Mouse (Mus musculus): ENCODE data around the gene Apba1. TPM values are rescaled to one million over a fixed set of nuclear protein-coding genes. Genes with fewer than 3 reads are reported as not detected.

Gene Apba1
- polyA plus RNA-seq, 1 experiment from 2014 or later, result 0.51 TPM

- no peak overlapping the region for H3K27ac ChIP-seq (ENCODE audit: poor library complexity, severe bottlenecking)
- H3K27me3 ChIP-seq (replicated peaks), result no peaks in the 10 kb centered on the region
- no peak overlapping the region for H3K4me3 ChIP-seq
- WGBS, result 57% methylated on average over 7 of the region's 7 CpGs
- no peaks in the 10 kb centered on the region for H3K36me3 ChIP-seq
- H3K9ac ChIP-seq, result peak overlapping the region; percentile 32; the same call in 1 of the 2 replicates
- no peak overlapping the region for H3K4me2 ChIP-seq
- ATAC-seq (ENCODE audit: insufficient number of reproducible peaks, low FRiP score), result no peak
- peaks cover 58% of the 10 kb centered on the region for H3K4me1 ChIP-seq (replicated peaks)
- H3K9me3 ChIP-seq (replicated peaks), result peaks cover 7% of the 10 kb centered on the region
Observed at GRCm38 (mm10) chr19:23959870-23960269, 201.2 kb downstream of the Apba1 start.

GRCm38 (mm10) chr19:23960275-23960674, 201.6 kb downstream of the Apba1 start:
- Histone ChIP-seq H3K4me1 (replicated peaks) (peaks cover 58% of the 10 kb centered on the region), H3K27ac (ENCODE audit: poor library complexity, severe bottlenecking) (no peak overlapping the region), H3K9me3 (replicated peaks) (peaks cover 7% of the 10 kb centered on the region), H3K4me3 (no peak overlapping the region), H3K36me3 (no peaks in the 10 kb centered on the region), H3K9ac (no peak overlapping the region), H3K4me2 (no peak overlapping the region), H3K27me3 (replicated peaks) (no peaks in the 10 kb centered on the region)
- no peak for ATAC-seq (ENCODE audit: insufficient number of reproducible peaks, low FRiP score)
- 46% methylated on average over 3 of the region's 3 CpGs for WGBS

GRCm38 (mm10) chr19:23960831-23961447, 202.3 kb downstream of the Apba1 start:
- H3K4me2 ChIP-seq, result no peak overlapping the region
- H3K27me3 ChIP-seq (replicated peaks), result no peaks in the 10 kb centered on the region
- H3K4me3 ChIP-seq, result no peak overlapping the region
- peaks cover 7% of the 10 kb centered on the region for H3K9me3 ChIP-seq (replicated peaks)
- no peaks in the 10 kb centered on the region for H3K36me3 ChIP-seq
- WGBS, result 87% methylated on average over 6 of the region's 6 CpGs
- peaks cover 58% of the 10 kb centered on the region for H3K4me1 ChIP-seq (replicated peaks)
- H3K9ac ChIP-seq, result no peak overlapping the region
- no peak overlapping the region for H3K27ac ChIP-seq (ENCODE audit: poor library complexity, severe bottlenecking)
- no peak for ATAC-seq (ENCODE audit: insufficient number of reproducible peaks, low FRiP score)

- H3K4me3 ChIP-seq, result no peak overlapping the region
- H3K9ac ChIP-seq, result no peak overlapping the region
- ATAC-seq (ENCODE audit: insufficient number of reproducible peaks, low FRiP score), result no peak
- H3K4me1 ChIP-seq (replicated peaks), result peaks cover 53% of the 10 kb centered on the region
- H3K36me3 ChIP-seq, result no peaks in the 10 kb centered on the region
- WGBS, result under 1% methylated on average over 8 of the region's 8 CpGs
- H3K27ac ChIP-seq (ENCODE audit: poor library complexity, severe bottlenecking), result no peak overlapping the region
- H3K4me2 ChIP-seq, result no peak overlapping the region
- H3K27me3 ChIP-seq (replicated peaks), result no peaks in the 10 kb centered on the region
- peaks cover 7% of the 10 kb centered on the region for H3K9me3 ChIP-seq (replicated peaks)
Observed at GRCm38 (mm10) chr19:23961516-23961915, 202.8 kb downstream of the Apba1 start.

- no peaks in the 10 kb centered on the region for H3K27me3 ChIP-seq (replicated peaks)
- H3K36me3 ChIP-seq, result peaks cover 4% of the 10 kb centered on the region; the same call in 1 of the 2 replicates
- H3K9ac ChIP-seq, result 0 out of 2 replicates have a peak overlapping the region, but pooled peaks have one; percentile 11
- peaks cover 7% of the 10 kb centered on the region for H3K9me3 ChIP-seq (replicated peaks)
- ATAC-seq (ENCODE audit: insufficient number of reproducible peaks, low FRiP score), result no peak
- H3K4me1 ChIP-seq (replicated peaks), result peaks cover 55% of the 10 kb centered on the region
- WGBS, result 49% methylated on average over 10 of the region's 10 CpGs
- H3K4me3 ChIP-seq, result no peak overlapping the region
- 0 out of 2 replicates have a peak overlapping the region, but pooled peaks have one; percentile 9 for H3K27ac ChIP-seq (ENCODE audit: poor library complexity, severe bottlenecking)
- H3K4me2 ChIP-seq, result no peak overlapping the region
Observed at GRCm38 (mm10) chr19:23964401-23964910, 205.8 kb downstream of the Apba1 start.

- Histone ChIP-seq H3K36me3 (peaks cover 4% of the 10 kb centered on the region; the same call in 1 of the 2 replicates), H3K9me3 (replicated peaks) (peaks cover 7% of the 10 kb centered on the region), H3K27me3 (replicated peaks) (no peaks in the 10 kb centered on the region), H3K4me1 (replicated peaks) (peaks cover 47% of the 10 kb centered on the region), H3K27ac (ENCODE audit: poor library complexity, severe bottlenecking) (no peak overlapping the region), H3K9ac (no peak overlapping the region), H3K4me2 (no peak overlapping the region), H3K4me3 (no peak overlapping the region)
- ATAC-seq (ENCODE audit: insufficient number of reproducible peaks, low FRiP score), result no peak
- WGBS, result 88% methylated on average over 9 of the region's 9 CpGs
Observed at GRCm38 (mm10) chr19:23966376-23966775, 207.7 kb downstream of the Apba1 start.

GRCm38 (mm10) chr19:23967156-23967555, 208.5 kb downstream of the Apba1 start:
- Histone ChIP-seq H3K27ac (ENCODE audit: poor library complexity, severe bottlenecking) (peak overlapping the region; percentile 64), H3K4me3 (no peak overlapping the region), H3K27me3 (replicated peaks) (no peaks in the 10 kb centered on the region), H3K4me2 (no peak overlapping the region), H3K9me3 (replicated peaks) (peaks cover 7% of the 10 kb centered on the region), H3K4me1 (replicated peaks) (peaks cover 49% of the 10 kb centered on the region), H3K9ac (no peak overlapping the region), H3K36me3 (peaks cover 4% of the 10 kb centered on the region; the same call in 1 of the 2 replicates)
- ATAC-seq (ENCODE audit: insufficient number of reproducible peaks, low FRiP score), result 0 out of 2 replicates have a peak, but pooled peaks have one; percentile 20
- 27% methylated on average over 2 of the region's 2 CpGs for WGBS

GRCm38 (mm10) chr19:23968125-23968861, 209.6 kb downstream of the Apba1 start:
- H3K36me3 ChIP-seq, result peaks cover 6% of the 10 kb centered on the region; the same call in 1 of the 2 replicates
- no peak overlapping the region for H3K4me3 ChIP-seq
- no peak for ATAC-seq (ENCODE audit: insufficient number of reproducible peaks, low FRiP score)
- no peak overlapping the region for H3K4me2 ChIP-seq
- H3K4me1 ChIP-seq (replicated peaks), result peaks cover 60% of the 10 kb centered on the region
- H3K9ac ChIP-seq, result no peak overlapping the region
- H3K27me3 ChIP-seq (replicated peaks), result no peaks in the 10 kb centered on the region
- 61% methylated on average over 5 of the region's 5 CpGs for WGBS
- peak overlapping the region; percentile 85 for H3K27ac ChIP-seq (ENCODE audit: poor library complexity, severe bottlenecking)
- 0 out of 2 replicates have a peak, but pooled peaks cover 3% of the 10 kb centered on the region for H3K9me3 ChIP-seq (replicated peaks)

- peak overlapping the region; percentile 85; the same call in 1 of the 2 replicates for H3K27ac ChIP-seq (ENCODE audit: poor library complexity, severe bottlenecking)
- no peak overlapping the region for H3K9ac ChIP-seq
- no peaks in the 10 kb centered on the region for H3K27me3 ChIP-seq (replicated peaks)
- peaks cover 65% of the 10 kb centered on the region for H3K4me1 ChIP-seq (replicated peaks)
- no peak overlapping the region for H3K4me2 ChIP-seq
- H3K4me3 ChIP-seq, result no peak overlapping the region
- 65% methylated on average over 2 of the region's 2 CpGs for WGBS
- H3K36me3 ChIP-seq, result peaks cover 6% of the 10 kb centered on the region; the same call in 1 of the 2 replicates
- no peaks in the 10 kb centered on the region for H3K9me3 ChIP-seq (replicated peaks)
- ATAC-seq (ENCODE audit: insufficient number of reproducible peaks, low FRiP score), result no peak
Observed at GRCm38 (mm10) chr19:23968862-23969225, 210.2 kb downstream of the Apba1 start.

GRCm38 (mm10) chr19:23970374-23970773, 211.7 kb downstream of the Apba1 start:
- 78% methylated on average over 3 of the region's 3 CpGs for WGBS
- no peaks in the 10 kb centered on the region for H3K27me3 ChIP-seq (replicated peaks)
- peaks cover 18% of the 10 kb centered on the region for H3K36me3 ChIP-seq
- peaks cover 61% of the 10 kb centered on the region for H3K4me1 ChIP-seq (replicated peaks)
- no peak overlapping the region for H3K9ac ChIP-seq
- no peak for ATAC-seq (ENCODE audit: insufficient number of reproducible peaks, low FRiP score)
- H3K4me2 ChIP-seq, result no peak overlapping the region
- H3K9me3 ChIP-seq (replicated peaks), result no peaks in the 10 kb centered on the region
- H3K27ac ChIP-seq (ENCODE audit: poor library complexity, severe bottlenecking), result peak overlapping the region; percentile 3; the same call in 1 of the 2 replicates
- H3K4me3 ChIP-seq, result no peak overlapping the region

GRCm38 (mm10) chr19:23971391-23971790, 212.7 kb downstream of the Apba1 start:
- no peak overlapping the region for H3K4me2 ChIP-seq
- H3K9ac ChIP-seq, result no peak overlapping the region
- WGBS, result 76% methylated on average over 7 of the region's 7 CpGs
- peaks cover 55% of the 10 kb centered on the region for H3K4me1 ChIP-seq (replicated peaks)
- no peaks in the 10 kb centered on the region for H3K9me3 ChIP-seq (replicated peaks)
- H3K4me3 ChIP-seq, result no peak overlapping the region
- H3K27ac ChIP-seq (ENCODE audit: poor library complexity, severe bottlenecking), result peak overlapping the region; percentile 49; the same call in 1 of the 2 replicates
- peaks cover 27% of the 10 kb centered on the region for H3K36me3 ChIP-seq
- ATAC-seq (ENCODE audit: insufficient number of reproducible peaks, low FRiP score), result 0 out of 2 replicates have a peak, but pooled peaks have one; percentile 28
- H3K27me3 ChIP-seq (replicated peaks), result no peaks in the 10 kb centered on the region
